Mouse (Mus musculus) gastrocnemius, postnatal 10 days (tissue): ENCODE data around the gene C1s2. TPM values are rescaled to one million over a fixed set of nuclear protein-coding genes. Genes with fewer than 3 reads are reported as not detected.
"Not testable (repeated sequence)": the region's sequence is repeated elsewhere in the genome, so short reads cannot be mapped to it uniquely, and the experiment has no call there.

Experiments
- DNase-seq: peaks from one replicate; pipeline ENCODE4 v3.0.0; 2021; ENCODE audit warnings: mixed read lengths
- total RNA-seq, 2 experiments: library from RNA; stranded (reverse); gene quantifications; 2 replicates each; pipeline ENCODE4 v1.2.3; 2021

Gene C1s2
- total RNA-seq, 2 experiments from 2014 or later, result 0.68 to 1.1 TPM

GRCm38 (mm10) chr6:124640041-124640440, 4.2 kb upstream of the C1s2 start:
- DNase-seq, result no peak

GRCm38 (mm10) chr6:124636858-124637460, 1.1 kb upstream of the C1s2 start:
- not testable (repeated sequence) for DNase-seq

- no peak for DNase-seq
These were observed 5.1 kb downstream of the C1s2 start for GRCm38 (mm10) chr6:124630763-124631162.

GRCm38 (mm10) chr6:124626184-124626583, 9.7 kb downstream of the C1s2 start:
- DNase-seq, result not testable (repeated sequence)

GRCm38 (mm10) chr6:124625612-124626011, 10.3 kb downstream of the C1s2 start:
- no peak for DNase-seq

- DNase-seq, result no peak
These were observed 33.9 kb downstream of the C1s2 start for GRCm38 (mm10) chr6:124602031-124602430.

- DNase-seq, result no peak
These were observed 42.8 kb downstream of the C1s2 start for GRCm38 (mm10) chr6:124593121-124593520.

GRCm38 (mm10) chr6:124592186-124592700, 43.6 kb downstream of the C1s2 start:
- DNase-seq, result peak; percentile 10

- DNase-seq, result no peak
These were observed 47.1 kb downstream of the C1s2 start for GRCm38 (mm10) chr6:124588771-124589170.

GRCm38 (mm10) chr6:124586266-124586665, 49.6 kb downstream of the C1s2 start:
- no peak for DNase-seq

GRCm38 (mm10) chr6:124585761-124586160, 50.1 kb downstream of the C1s2 start:
- peak; percentile 8 for DNase-seq

- no peak for DNase-seq
These were observed 51.0 kb downstream of the C1s2 start for GRCm38 (mm10) chr6:124584935-124585334.

GRCm38 (mm10) chr6:124582231-124582630, 53.7 kb downstream of the C1s2 start:
- DNase-seq, result no peak

GRCm38 (mm10) chr6:124580155-124580554, 55.7 kb downstream of the C1s2 start:
- not testable (repeated sequence) for DNase-seq

GRCm38 (mm10) chr6:124575155-124575678, 60.7 kb downstream of the C1s2 start:
- DNase-seq, result not testable (repeated sequence)

Other genes with a start within 250 kb of the C1s2 start
- 10 to 100 TPM; 25.8 to 28.3 TPM for gene Pex5, start 221.0 kb downstream of the C1s2 start, total RNA-seq
- gene Clstn3, start 171.3 kb downstream of the C1s2 start, total RNA-seq, result 1 to 10 TPM; 1.5 to 1.8 TPM
- 1 to 10 TPM in 1 of 2 experiments, under 1 TPM in 1; 0.82 to 1.2 TPM for gene C1rl, start 143.0 kb downstream of the C1s2 start, total RNA-seq
- 10 to 100 TPM; 19.4 to 19.7 TPM for gene C1ra, start 123.7 kb downstream of the C1s2 start, total RNA-seq
- gene C1s1, start 93.7 kb downstream of the C1s2 start, total RNA-seq, result 10 to 100 TPM; 43.3 to 51.5 TPM
- gene C1rb, start 65.8 kb downstream of the C1s2 start, total RNA-seq, result 1 to 10 TPM; 1.9 to 2.0 TPM
- 10 to 100 TPM; 28.2 to 41.3 TPM for gene Lpcat3, start 26.9 kb upstream of the C1s2 start, total RNA-seq
- 10 to 100 TPM; 61.0 to 62.5 TPM for gene Emg1, start 76.1 kb upstream of the C1s2 start, total RNA-seq
- 100 to 1,000 TPM; 205 to 206 TPM for gene Phb2, start 76.3 kb upstream of the C1s2 start, total RNA-seq
- 1 to 10 TPM; 1.8 to 3.8 TPM for gene Ptpn6, start 102.6 kb upstream of the C1s2 start, total RNA-seq
- 100 to 1,000 TPM; 213 to 226 TPM for gene Grcc10, start 105.3 kb upstream of the C1s2 start, total RNA-seq
- gene Gm45234, start 119.9 kb upstream of the C1s2 start, total RNA-seq, result not detected
- 10 to 100 TPM; 37.6 to 46.7 TPM for gene Atn1, start 120.4 kb upstream of the C1s2 start, total RNA-seq
- 1 to 10 TPM; 2.9 to 6.5 TPM for gene Eno2, start 133.6 kb upstream of the C1s2 start, total RNA-seq
- not detected for gene Lrrc23, start 143.6 kb upstream of the C1s2 start, total RNA-seq
- 1 to 10 TPM; 3.5 to 6.5 TPM for gene Spsb2, start 172.6 kb upstream of the C1s2 start, total RNA-seq
- 1,000 to 10,000 TPM; 2,520 to 2,805 TPM for gene Tpi1, start 178.2 kb upstream of the C1s2 start, total RNA-seq
- 10 to 100 TPM; 66.2 to 66.4 TPM for gene Usp5, start 193.4 kb upstream of the C1s2 start, total RNA-seq
- 10 to 100 TPM; 13.5 to 14.3 TPM for gene Cdca3, start 193.5 kb upstream of the C1s2 start, total RNA-seq
- 1 to 10 TPM; 8.4 to 9.4 TPM for gene Gnb3, start 204.2 kb upstream of the C1s2 start, total RNA-seq
- 10 to 100 TPM; 33.3 to 41.5 TPM for gene P3h3, start 221.7 kb upstream of the C1s2 start, total RNA-seq
- gene Gpr162, start 227.9 kb upstream of the C1s2 start, total RNA-seq, result 1 to 10 TPM in 1 of 2 experiments, under 1 TPM in 1; 0.38 to 1.1 TPM